Mouse (Mus musculus) adrenal gland, postnatal 4 days (tissue): Measurements from ENCODE around the gene Immt. TPM values are rescaled to one million over a fixed set of nuclear protein-coding genes. Genes with fewer than 3 reads are reported as not detected.

Experiments
- DNase-seq, 2 experiments: peaks; one replicate each; pipeline ENCODE4 v3.0.0; 2021 to 2022; ENCODE audit warnings: low spot score in 2 of 2, mixed read lengths in 2 of 2
- long read RNA-seq, 2 experiments: library from polyadenylated mRNA; stranded (forward); transcript quantifications; one replicate each; pipeline ENCODE4 v2.0.0; 2021
- total RNA-seq, 2 experiments: library from RNA; stranded (reverse); gene quantifications; 2 replicates each; pipeline ENCODE4 v1.2.3; 2021

Immt gene
- total RNA-seq = 100 to 1,000 TPM; 252 to 253 TPM
- long read RNA-seq, experiment 1, transcript Immt-203 (13 exons, 2,518 nt) = major isoform, 8 of 40 reads
- long read RNA-seq, experiment 1, partial matches to known transcripts = 1 of 40 reads
- long read RNA-seq, experiment 1, other reads (novel, unspliced or antisense) = 31 of 40 reads
- long read RNA-seq, experiment 2, transcript Immt-203 (13 exons, 2,518 nt) = major isoform, 13 of 145 reads
- long read RNA-seq, experiment 2, partial matches to known transcripts = 21 of 145 reads
- long read RNA-seq, experiment 2, other reads (novel, unspliced or antisense) = 111 of 145 reads

DNA sequence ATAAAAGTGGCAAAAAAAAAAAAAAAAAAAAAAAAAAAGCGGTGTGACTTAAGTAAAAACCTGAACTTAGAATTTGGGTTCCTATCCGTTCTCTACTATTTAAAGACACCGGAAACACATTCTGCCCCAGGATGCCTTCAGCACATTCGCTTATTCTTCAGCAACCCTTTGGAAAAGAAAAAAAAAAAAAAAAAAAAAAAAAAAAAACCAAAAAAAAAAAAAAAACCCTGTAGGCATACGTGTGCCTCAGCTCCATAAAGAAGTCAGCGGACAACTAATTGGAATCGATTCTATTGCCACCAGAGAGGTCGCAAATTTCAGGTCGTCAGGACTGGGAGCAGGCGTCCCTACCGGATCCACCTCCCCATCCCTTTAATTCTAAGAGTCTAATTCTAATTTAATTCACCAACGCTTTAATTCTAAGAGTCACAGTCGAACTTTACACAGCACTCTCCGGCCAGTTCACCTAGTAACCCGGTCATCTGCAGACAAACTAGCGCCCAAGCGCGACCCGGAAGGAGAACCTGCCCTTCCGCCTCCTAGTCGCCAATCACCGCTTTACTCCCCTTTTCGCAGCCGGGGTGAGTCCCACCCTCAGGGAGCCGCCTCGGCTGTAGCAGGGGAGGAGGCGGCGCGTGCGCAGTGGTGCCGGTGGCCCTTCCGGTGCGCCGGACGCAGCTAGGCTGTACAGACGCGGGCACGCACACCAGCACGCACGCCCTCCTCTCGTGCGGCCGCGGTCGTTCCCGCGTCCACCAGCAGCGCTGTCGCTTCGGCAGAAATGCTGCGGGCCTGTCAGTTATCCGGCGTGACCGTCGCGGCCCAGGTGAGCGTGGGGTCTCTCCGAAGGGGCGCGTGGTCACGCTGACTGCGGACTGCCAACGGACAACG is at the start of gene Immt:
Gene Immt, plus strand, starts transcription at position 642 of the 891 bp plus-strand sequence.
- DNase-seq = peak; percentile 89 to 92

DNA sequence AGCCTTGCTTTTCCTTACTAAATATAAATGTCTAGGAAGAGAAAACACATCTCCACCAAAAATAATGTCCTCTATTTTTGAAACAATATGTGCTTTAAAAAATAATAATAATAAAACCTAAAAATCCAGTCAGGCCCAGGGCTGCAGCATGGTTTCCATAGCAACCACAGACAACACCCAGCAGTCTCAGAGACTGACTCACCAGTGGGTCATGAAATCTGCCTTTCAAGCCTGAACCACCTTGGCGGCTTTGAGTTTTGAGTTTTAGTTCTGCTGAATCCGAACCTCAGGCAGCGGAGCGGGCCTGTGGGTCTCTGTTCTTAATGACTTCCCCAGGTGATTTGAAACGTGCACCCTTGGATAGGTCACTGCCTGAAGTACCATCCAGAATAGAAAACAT is 48.0 kb upstream of the Immt start:
- DNase-seq = no peak

- DNase-seq = no peak
These were observed 42.8 kb upstream of the Immt start for GRCm38 (mm10) chr6:71788348-71788747.

GRCm38 (mm10) chr6:71791771-71792170 is 39.4 kb upstream of the Immt start:
- no peak for DNase-seq

- DNase-seq = no peak
These were observed 31.7 kb upstream of the Immt start for GRCm38 (mm10) chr6:71799391-71799790.

GRCm38 (mm10) chr6:71801011-71801713 is 30.0 kb upstream of the Immt start:
- DNase-seq = no peak

DNA sequence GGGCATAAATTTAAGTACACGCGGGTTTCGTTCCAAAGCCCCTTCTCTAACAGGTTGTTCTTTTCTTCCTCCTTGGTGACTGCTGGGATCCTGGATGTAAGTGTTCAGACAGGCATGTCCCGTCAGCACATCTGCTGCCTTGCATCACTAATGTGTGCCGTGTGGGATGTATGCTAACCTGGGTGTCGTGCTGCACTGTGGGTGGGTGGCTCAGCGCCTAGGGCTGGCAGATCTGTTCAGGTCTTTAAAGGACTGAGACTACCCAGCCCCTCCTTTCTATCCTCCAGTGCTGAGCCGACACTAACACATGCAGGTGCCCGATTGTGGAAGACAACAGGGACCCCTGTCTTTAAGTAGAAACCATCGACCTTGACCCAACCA is 29.4 kb upstream of the Immt start:
- no peak for DNase-seq

- no peak for DNase-seq
These were observed 27.5 kb upstream of the Immt start for GRCm38 (mm10) chr6:71803609-71804008.

DNA sequence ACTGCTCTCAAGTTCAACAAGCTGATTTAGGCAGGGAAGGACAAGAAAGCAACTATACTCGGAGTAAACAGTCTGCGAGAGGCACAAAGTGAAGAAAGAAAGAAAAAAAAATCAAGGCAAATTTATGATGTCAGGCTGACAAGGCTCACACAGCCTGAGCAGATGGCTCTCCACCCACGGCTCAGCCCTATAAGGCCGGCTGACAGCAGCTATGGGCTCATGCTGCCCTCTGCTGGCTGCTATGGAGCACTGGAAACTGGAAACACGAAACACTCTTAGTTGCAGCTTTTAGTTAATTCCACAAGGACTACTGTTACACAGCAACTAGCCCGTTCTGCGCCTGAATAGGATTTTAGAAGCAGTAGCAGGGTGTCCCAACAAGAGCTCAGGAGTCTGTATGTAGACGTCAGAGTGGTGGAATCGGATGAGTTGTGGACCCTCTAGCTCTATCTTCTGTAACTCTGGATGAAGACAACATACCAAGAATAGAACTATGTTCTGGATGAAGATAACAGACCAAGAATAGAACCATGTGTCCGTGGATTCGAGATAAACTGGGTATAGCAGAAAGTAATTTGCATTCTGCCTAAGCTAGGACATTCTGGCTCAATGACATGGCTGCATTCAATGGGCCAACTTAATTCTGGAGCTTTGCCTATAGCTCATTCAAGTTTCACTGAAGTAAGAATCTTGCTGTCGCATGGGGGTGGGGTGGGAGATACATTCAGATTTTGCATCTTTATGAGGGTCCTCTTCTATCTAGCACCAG is 26.9 kb upstream of the Immt start:
- peak in 1 of 2 experiments; percentile 13 for DNase-seq

DNA sequence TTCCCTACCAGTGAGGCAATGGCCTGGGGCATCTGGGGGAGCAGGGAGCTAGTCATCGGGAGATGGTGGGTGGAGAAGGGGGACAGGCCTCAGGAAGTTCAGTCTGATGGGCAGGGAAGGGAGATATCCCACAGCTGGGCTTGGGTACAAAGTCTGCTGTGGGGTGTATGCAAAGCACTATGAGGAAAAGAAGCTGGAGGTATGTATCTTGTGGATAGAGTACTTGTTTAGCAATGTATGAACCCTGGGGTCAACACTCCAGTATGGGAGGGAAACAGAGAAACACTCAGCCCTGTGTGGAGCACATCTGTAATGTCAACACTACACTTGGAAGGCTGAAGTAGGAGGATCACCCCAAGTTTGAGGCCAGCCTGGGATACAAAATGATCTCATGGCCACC is 24.4 kb upstream of the Immt start:
- DNase-seq = no peak

GRCm38 (mm10) chr6:71809890-71810289 is 21.2 kb upstream of the Immt start:
- DNase-seq = no peak

GRCm38 (mm10) chr6:71812820-71813219 is 18.3 kb upstream of the Immt start:
- no peak for DNase-seq

DNA sequence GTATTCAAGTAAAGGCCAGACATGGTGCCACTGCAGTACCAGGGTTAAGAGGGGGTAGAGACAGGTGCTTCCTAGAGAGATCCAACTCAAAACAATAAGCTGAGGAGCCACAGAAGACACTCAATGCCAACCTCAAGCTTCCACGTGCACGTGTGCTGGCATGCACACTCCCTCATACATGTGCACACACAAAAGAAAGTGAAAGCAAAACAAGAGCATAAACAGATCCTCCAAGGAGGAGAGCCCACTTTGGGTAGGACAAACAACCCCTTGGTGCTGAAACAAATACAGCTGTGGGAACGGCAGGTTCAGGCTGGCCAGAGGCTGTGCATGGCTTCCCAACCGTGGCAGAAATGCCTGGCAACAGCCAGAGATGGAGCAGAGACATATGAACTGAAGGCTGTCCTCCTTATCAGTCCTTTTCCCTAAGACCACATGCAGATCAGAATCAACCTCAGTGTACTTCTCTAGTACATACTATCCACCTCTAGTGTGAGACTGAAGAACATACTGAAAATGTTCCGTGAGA is 11.3 kb upstream of the Immt start:
- no peak for DNase-seq

GRCm38 (mm10) chr6:71823085-71823484 is 8.0 kb upstream of the Immt start:
- DNase-seq = no peak

DNA sequence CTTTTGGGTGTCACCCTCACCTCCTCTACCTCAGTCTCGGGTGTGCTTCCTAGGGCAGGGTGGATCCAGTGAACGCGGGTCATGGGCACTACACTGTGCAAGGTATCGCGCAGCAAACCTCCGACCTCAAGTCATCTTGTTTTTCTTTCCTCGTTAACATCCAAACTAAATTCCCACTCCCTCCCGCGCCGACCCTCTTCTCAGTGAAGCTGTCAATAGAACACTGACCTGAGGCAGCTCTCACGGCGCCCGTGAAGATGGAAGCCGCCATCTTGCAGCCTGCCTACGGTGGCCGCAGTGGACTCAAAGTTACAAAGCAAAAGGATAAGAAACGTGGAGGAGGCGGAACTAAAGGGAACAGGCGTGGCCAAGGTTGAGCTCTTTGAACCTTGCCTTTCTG is 7.6 kb upstream of the Immt start:
- peak; percentile 78 to 79 for DNase-seq

DNA sequence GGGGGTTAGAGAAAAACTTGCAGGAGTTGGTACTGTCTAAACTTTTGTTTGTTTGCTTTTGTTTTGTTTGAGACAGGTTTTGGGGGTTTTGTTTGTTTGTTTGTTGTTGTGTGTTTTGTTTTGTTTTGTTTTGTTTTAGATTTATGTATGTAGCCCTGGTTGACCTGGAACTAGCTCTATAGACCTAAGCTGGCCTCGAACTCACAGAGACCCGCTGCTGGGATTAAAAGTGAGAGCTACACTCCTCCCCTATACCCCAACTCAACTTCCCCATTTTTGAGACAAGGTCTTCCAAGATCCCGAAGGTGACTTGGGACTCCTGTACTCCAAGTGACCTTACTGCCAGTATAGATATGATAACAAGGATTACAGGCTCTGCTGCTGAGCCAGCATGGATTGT is 7.2 kb upstream of the Immt start:
- DNase-seq = no peak

- no peak for DNase-seq
These were observed 4.3 kb upstream of the Immt start, which contains the start of gene Mrpl35 for GRCm38 (mm10) chr6:71826869-71827268. Gene Mrpl35, minus strand, starts transcription at chr6:71826969.

GRCm38 (mm10) chr6:71829768-71830167 is 1.4 kb upstream of the Immt start:
- DNase-seq = no peak

DNA sequence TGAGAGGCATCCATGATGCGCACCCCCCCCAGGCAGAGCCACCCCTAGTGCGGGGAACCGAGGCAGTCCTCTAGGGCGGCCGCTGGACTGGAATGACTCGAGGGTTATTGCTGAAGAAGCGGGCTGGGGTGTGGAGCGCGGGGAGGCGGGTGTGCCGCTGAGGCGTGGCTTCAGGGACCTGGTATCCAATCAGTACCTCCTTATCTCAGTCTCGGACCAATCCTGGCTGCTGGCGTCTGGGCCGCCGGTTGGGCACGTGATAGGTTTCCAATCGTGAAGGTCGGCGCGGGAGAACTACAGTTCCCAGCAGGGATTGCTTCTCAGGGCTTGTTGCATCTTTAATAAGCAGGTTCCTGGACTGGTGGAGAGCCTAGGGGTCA is 440 bp downstream of the Immt start:
- peak; percentile 67 to 89 for DNase-seq

DNA sequence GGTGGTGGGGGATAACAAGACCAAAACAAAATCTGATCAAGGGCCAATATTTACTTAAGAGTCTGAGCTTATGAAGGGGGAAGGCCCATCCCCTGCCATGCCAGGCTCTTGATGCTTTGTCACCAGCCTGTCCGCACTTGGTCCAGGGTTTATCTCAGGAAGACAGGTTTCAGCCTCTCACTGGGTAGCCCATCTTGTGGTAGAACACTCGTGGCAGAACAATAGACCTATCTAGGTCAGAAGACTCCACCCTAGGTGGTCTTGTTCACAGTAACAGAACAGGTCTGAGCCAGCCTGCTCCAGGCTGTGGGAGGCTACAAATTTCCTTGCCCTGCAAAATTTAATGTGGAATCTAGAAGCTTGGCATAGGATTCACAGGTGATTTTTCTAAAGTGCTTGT is 5.7 kb downstream of the Immt start:
- no peak for DNase-seq

DNA sequence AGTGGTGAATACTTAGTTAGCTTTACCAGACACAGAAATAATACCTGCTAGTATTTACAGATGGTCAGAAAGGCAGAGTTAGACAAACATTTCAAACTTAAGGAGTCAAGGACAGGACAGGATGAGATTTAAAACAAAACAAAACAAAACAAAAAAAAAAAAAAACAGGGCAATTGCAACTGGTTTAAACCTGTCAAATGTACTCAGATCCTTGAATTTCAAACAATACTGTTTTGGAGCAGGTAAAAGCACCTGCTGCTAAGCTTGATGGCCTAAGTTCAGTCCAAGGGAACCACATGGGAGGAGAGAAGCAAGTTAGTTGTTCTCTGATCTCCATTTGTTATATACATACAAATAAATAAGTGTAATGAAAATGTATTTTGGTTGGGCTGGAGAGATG is 8.7 kb downstream of the Immt start:
- no peak for DNase-seq
